Mouse (Mus musculus) MEL (cell line): ENCODE measurements around the gene Syt1. TPM values are rescaled to one million over a fixed set of nuclear protein-coding genes. Genes with fewer than 3 reads are reported as not detected.

Source experiments
- DNase-seq: peaks from one replicate; pipeline ENCODE4 v3.0.0; 2011; ENCODE audit warnings: low read depth, low spot score
- H3K27ac ChIP-seq: 2 replicates; pipeline ENCODE4 v1.5.1; 2012; ENCODE audit warnings: low read depth, mild to moderate bottlenecking, control low read depth, low read length, moderate library complexity; ENCODE audit not compliant: control insufficient read depth
- H3K27me3 ChIP-seq, 2 experiments: fragments of 150-350 bp in 1 of 2; sonication (generic) in 1 of 2; 2 replicates each; pipeline ENCODE4 v1.6.1; 2012; ENCODE audit warnings: low read length in 2 of 2, mild to moderate bottlenecking in 2 of 2, improper control_type of control experiment in 1 of 2, moderate library complexity in 1 of 2; ENCODE audit not compliant: insufficient read depth in 2 of 2, control insufficient read depth in 1 of 2
- H3K36me3 ChIP-seq, 2 experiments: 2 replicates each; pipeline ENCODE4 v1.6.1; 2012 to 2014; ENCODE audit warnings: low read length in 2 of 2, improper control_type of control experiment in 1 of 2, inconsistent platforms in 1 of 2, mild to moderate bottlenecking in 1 of 2; ENCODE audit not compliant: insufficient read depth in 2 of 2, control insufficient read depth in 1 of 2
- H3K4me1 ChIP-seq, 2 experiments: fragments of 150-350 bp in 1 of 2; sonication (generic) in 1 of 2; 2 replicates each; pipeline ENCODE4 v1.6.1; 2012; ENCODE audit warnings: low read length in 2 of 2, improper control_type of control experiment in 1 of 2, mild to moderate bottlenecking in 1 of 2; ENCODE audit not compliant: insufficient read depth in 2 of 2, control insufficient read depth in 1 of 2
- H3K4me3 ChIP-seq, 2 experiments: fragments of 150-350 bp in 1 of 2; sonication (generic) in 1 of 2; 2 replicates each; pipeline ENCODE4 v1.5.1; 2012; ENCODE audit warnings: low read depth in 2 of 2, low read length in 2 of 2, mild to moderate bottlenecking in 2 of 2, moderate library complexity in 2 of 2, control low read depth in 1 of 2, improper control_type of control experiment in 1 of 2; ENCODE audit not compliant: control insufficient read depth in 1 of 2, insufficient read depth in 1 of 2
- H3K79me2 ChIP-seq: 2 replicates; pipeline ENCODE4 v1.6.1; 2012; ENCODE audit warnings: mild to moderate bottlenecking, low read length, moderate library complexity; ENCODE audit not compliant: control insufficient read depth, poor library complexity, insufficient read depth
- H3K9ac ChIP-seq: 2 replicates; pipeline ENCODE4 v1.6.1; 2012; ENCODE audit warnings: low read depth, mild to moderate bottlenecking, control low read depth, low read length, moderate library complexity; ENCODE audit not compliant: control insufficient read depth, poor library complexity, severe bottlenecking
- H3K9me3 ChIP-seq: fragments of 150-350 bp; sonication (generic); replicated peaks from 2 replicates; pipeline ENCODE4 v1.6.1; 2012; ENCODE audit warnings: mild to moderate bottlenecking, low read length, improper control_type of control experiment, moderate library complexity; ENCODE audit not compliant: insufficient read depth
- BHLHE40 ChIP-seq: IDR thresholded peaks from 2 replicates; pipeline ENCODE4 v1.6.1; 2012; ENCODE audit warnings: low read depth, mild to moderate bottlenecking, inconsistent platforms, low read length, improper control_type of control experiment, borderline replicate concordance
- CHD2 ChIP-seq: IDR thresholded peaks from 2 replicates; pipeline ENCODE4 v1.6.1; 2011; ENCODE audit warnings: low read length, improper control_type of control experiment
- CTCF ChIP-seq, 3 experiments: IDR thresholded peaks in 2 of 3; conservative IDR thresholded peaks in 1 of 3; 2 replicates each; pipeline ENCODE4 v1.5.1; 2011 to 2012; ENCODE audit warnings: low read length in 3 of 3, low read depth in 2 of 3, mild to moderate bottlenecking in 2 of 3, improper control_type of control experiment in 1 of 3, inconsistent platforms in 1 of 3, mixed read lengths in 1 of 3, moderate library complexity in 1 of 3; ENCODE audit not compliant: control insufficient read depth in 1 of 3, insufficient read depth in 1 of 3, poor library complexity in 1 of 3, severe bottlenecking in 1 of 3
- GABPA ChIP-seq: IDR thresholded peaks from 2 replicates; pipeline ENCODE4 v1.6.1; 2012; ENCODE audit warnings: low read depth, mild to moderate bottlenecking, inconsistent platforms, low read length, improper control_type of control experiment, moderate library complexity
- GATA1 ChIP-seq: IDR thresholded peaks from 2 replicates; pipeline ENCODE4 v1.6.1; 2011; ENCODE audit warnings: low read depth, low read length, improper control_type of control experiment
- MAFK ChIP-seq: IDR thresholded peaks from 2 replicates; pipeline ENCODE4 v1.6.1; 2011; ENCODE audit warnings: low read depth, mild to moderate bottlenecking, low read length, improper control_type of control experiment, borderline replicate concordance
- MAX ChIP-seq: IDR thresholded peaks from 2 replicates; pipeline ENCODE4 v1.6.1; 2011; ENCODE audit warnings: low read length, improper control_type of control experiment
- MEF2A ChIP-seq: IDR thresholded peaks from 2 replicates; pipeline ENCODE4 v1.6.1; 2014; ENCODE audit warnings: low read depth, mild to moderate bottlenecking, inconsistent platforms, low read length, improper control_type of control experiment; ENCODE audit not compliant: poor library complexity, insufficient replicate concordance, severe bottlenecking; ENCODE audit errors: extremely low read depth
- MXI1 ChIP-seq: IDR thresholded peaks from 2 replicates; pipeline ENCODE4 v1.6.1; 2011; ENCODE audit warnings: mild to moderate bottlenecking, low read depth, low read length, improper control_type of control experiment
- MYB ChIP-seq: IDR thresholded peaks from 2 replicates; pipeline ENCODE4 v1.6.1; 2011; ENCODE audit warnings: mild to moderate bottlenecking, low read depth, low read length, improper control_type of control experiment
- MYC ChIP-seq: IDR thresholded peaks from 2 replicates; pipeline ENCODE4 v1.6.1; 2011; ENCODE audit warnings: low read depth, mild to moderate bottlenecking, low read length, improper control_type of control experiment, moderate library complexity
- POLR2A ChIP-seq, 2 experiments: IDR thresholded peaks; 2 replicates each; pipeline ENCODE4 v1.6.1; 2011 to 2012; ENCODE audit warnings: low read length in 2 of 2, mild to moderate bottlenecking in 2 of 2, control low read depth in 1 of 2, improper control_type of control experiment in 1 of 2, low read depth in 1 of 2, moderate library complexity in 1 of 2; ENCODE audit not compliant: control insufficient read depth in 1 of 2, insufficient read depth in 1 of 2, poor library complexity in 1 of 2
- POLR2AphosphoS2 ChIP-seq: IDR thresholded peaks from 2 replicates; pipeline ENCODE4 v1.6.1; 2011; ENCODE audit warnings: low read length, improper control_type of control experiment
- RCOR1 ChIP-seq: IDR thresholded peaks from 2 replicates; pipeline ENCODE4 v1.6.1; 2012; ENCODE audit warnings: low read depth, mild to moderate bottlenecking, inconsistent platforms, low read length, improper control_type of control experiment
- ZC3H11A ChIP-seq: IDR thresholded peaks from 2 replicates; pipeline ENCODE4 v1.6.1; 2012; ENCODE audit warnings: low read depth, mild to moderate bottlenecking, inconsistent platforms, low read length, improper control_type of control experiment
- ZKSCAN1 ChIP-seq: IDR thresholded peaks from 2 replicates; pipeline ENCODE4 v1.6.1; 2012; ENCODE audit warnings: low read depth, mild to moderate bottlenecking, inconsistent platforms, low read length, improper control_type of control experiment, moderate library complexity
- ZMIZ1 ChIP-seq: IDR thresholded peaks from 2 replicates; pipeline ENCODE4 v1.6.1; 2012; ENCODE audit warnings: low read depth, mild to moderate bottlenecking, inconsistent platforms, low read length, improper control_type of control experiment, moderate library complexity
- polyA plus RNA-seq, 2 experiments: library from polyadenylated mRNA; stranded (reverse) in 1 of 2; unstranded in 1 of 2; fragments of >175 nt in 1 of 2; fragments of >200 nt in 1 of 2; gene quantifications; 2 replicates each; pipeline versions ENCODE4 v1.2.1 to v1.2.4; 2012; ENCODE audit warnings: low replicate concordance in 2 of 2, low read depth in 1 of 2; ENCODE audit not compliant: insufficient read length in 2 of 2, insufficient read depth in 1 of 2, missing spikeins in 1 of 2
- total RNA-seq: library from RNA; depleted of rRNA; stranded (reverse); fragments of 300-350 nt; gene quantifications from 2 replicates; pipeline ENCODE4 v1.2.3, GENCODE M21; 2012

The Syt1 gene
- total and polyA plus RNA-seq, 3 experiments = not detected

- DNase-seq = no peak
- H3K4me3 ChIP-seq = no peak overlapping the region
- no peak for TF ChIP-seq BHLHE40
- no peak for TF ChIP-seq POLR2A (IDR thresholded peaks at IDR 0.05; ENCODE audit: control insufficient read depth in 1 of 2, insufficient read depth in 1 of 2, low read depth in 1 of 2, low read length in 2 of 2, poor library complexity in 1 of 2)
- no peak for TF ChIP-seq ZC3H11A
- no peak for TF ChIP-seq MAFK
- TF ChIP-seq MEF2A = no peak
- no peak for TF ChIP-seq GATA1
- no peak for TF ChIP-seq MYC
- no peak for TF ChIP-seq RCOR1
- no peak for TF ChIP-seq GABPA
- no peak for TF ChIP-seq CTCF (IDR thresholded peaks at IDR 0.05 in 2 of 3, conservative IDR thresholded peaks at IDR 0.05 in 1 of 3; ENCODE audit: control insufficient read depth in 1 of 3, insufficient read depth in 1 of 3, low read depth in 2 of 3, low read length in 3 of 3, poor library complexity in 1 of 3, severe bottlenecking in 1 of 3)
- no peak for TF ChIP-seq POLR2AphosphoS2
- H3K36me3 ChIP-seq = no peaks in the 10 kb centered on the region
- H3K4me1 ChIP-seq = no peaks in the 10 kb centered on the region
- no peak overlapping the region for H3K27ac ChIP-seq
- no peaks in the 10 kb centered on the region for H3K79me2 ChIP-seq
- H3K9ac ChIP-seq = no peak overlapping the region
- H3K27me3 ChIP-seq = peaks cover 0 to 2% of the 10 kb centered on the region in 2 experiments; a peak in 1 of 4 replicates
- H3K9me3 ChIP-seq = no peaks in the 10 kb centered on the region
Measured at GRCm38 (mm10) chr10:108635616-108636015, 375.2 kb downstream of the Syt1 start.

- no peak overlapping the region for H3K4me3 ChIP-seq
- H3K9ac ChIP-seq = no peak overlapping the region
- no peak for TF ChIP-seq POLR2AphosphoS2
- TF ChIP-seq ZKSCAN1 = no peak
- no peak for TF ChIP-seq GATA1
- no peak for TF ChIP-seq MAX
- no peak for TF ChIP-seq ZMIZ1
- TF ChIP-seq CHD2 = no peak
- TF ChIP-seq, all 39 proteins: peak for 0
- Histone ChIP-seq H3K79me2 (no peaks in the 10 kb centered on the region), H3K9me3 (no peaks in the 10 kb centered on the region), H3K27me3 (peaks cover 0 to 2% of the 10 kb centered on the region in 2 experiments; a peak in 1 of 4 replicates), H3K36me3 (no peaks in the 10 kb centered on the region), H3K27ac (no peak overlapping the region), H3K4me1 (no peaks in the 10 kb centered on the region)
- no peak for DNase-seq
Measured at GRCm38 (mm10) chr10:108630841-108631240, 379.9 kb downstream of the Syt1 start.

GRCm38 (mm10) chr10:108626404-108626803, 384.4 kb downstream of the Syt1 start:
- Histone ChIP-seq H3K27me3 (no peaks in the 10 kb centered on the region), H3K27ac (no peak overlapping the region), H3K4me1 (no peaks in the 10 kb centered on the region), H3K9me3 (no peaks in the 10 kb centered on the region), H3K36me3 (no peaks in the 10 kb centered on the region), H3K9ac (no peak overlapping the region), H3K79me2 (no peaks in the 10 kb centered on the region), H3K4me3 (no peak overlapping the region)
- DNase-seq = no peak
- no peak for TF ChIP-seq MXI1
- no peak for TF ChIP-seq MYB
